In the genomic region with DNA sequence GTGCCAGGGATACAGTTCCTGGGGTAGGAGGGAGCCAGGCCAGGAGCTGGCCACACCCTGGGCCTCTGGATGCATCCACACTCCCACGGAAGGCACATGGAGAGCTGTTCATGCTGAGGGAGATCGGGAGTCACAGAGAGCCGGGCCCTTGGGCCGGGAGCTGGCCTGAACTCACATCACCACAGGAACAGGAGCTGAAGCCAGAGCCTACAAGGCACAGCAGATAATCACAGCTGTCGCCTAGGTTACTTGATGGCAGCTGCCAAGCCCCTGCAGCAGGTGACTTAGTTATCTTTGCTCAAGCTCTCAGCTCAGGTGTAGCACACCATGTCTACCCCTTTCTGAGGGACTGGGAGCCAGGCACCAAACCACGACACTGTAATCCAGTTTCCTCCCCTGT, we compare ENCODE assay signal across 26 mouse cellular contexts. TPM values are rescaled to one million over a fixed set of nuclear protein-coding genes. Genes with fewer than 3 reads are reported as not detected.
"Had no signal": no experiment of that assay in that cellular context is flagged by ENCODE, and none has a peak within 500 bp of the region (broad histone marks: within the 10 kb centered on the region; RNA-seq: fewer than 3 reads in every experiment).

No protein-coding gene starts in this region.

- H3K36me3 ChIP-seq: heart, embryonic 10.5 days; heart, embryonic 12.5 days; intestine, embryonic 15.5 days; limb, embryonic 10.5 days; limb, embryonic 12.5 days; liver, embryonic 13.5 days had no signal

- ATAC-seq: hindbrain, embryonic 16.5 days; inflammation-experienced regulatory T-cells, adult 6 months; intestine, embryonic 15.5 days; intestine, postnatal 0 days had no signal

- H3K9ac ChIP-seq: heart, embryonic 12.5 days; hindbrain, embryonic 14.5 days; intestine, embryonic 15.5 days; limb, embryonic 12.5 days; liver, embryonic 13.5 days had no signal

- H3K27ac ChIP-seq: gastrocnemius, adult 2 months; heart, embryonic 10.5 days; hindbrain, embryonic 14.5 days; intestine, embryonic 15.5 days; layer of hippocampus, adult 2 months; limb, embryonic 10.5 days; limb, embryonic 12.5 days; liver, embryonic 13.5 days had no signal

- H3K4me3 ChIP-seq: gastrocnemius, adult 2 months; heart, embryonic 10.5 days; heart, embryonic 12.5 days; intestine, embryonic 15.5 days; layer of hippocampus, adult 2 months; left cerebral cortex, adult 2 months; limb, embryonic 10.5 days; limb, embryonic 12.5 days; liver, embryonic 13.5 days had no signal

- H3K4me1 ChIP-seq: heart, embryonic 12.5 days; intestine, embryonic 15.5 days; liver, embryonic 13.5 days had no signal

- DNase-seq: gastrocnemius, adult 2 months; gastrocnemius, postnatal 10 days; gastrocnemius, postnatal 25 days; heart, adult 18-20 months; heart, postnatal 10 days; heart, postnatal 4 days; kidney, adult 18-20 months; kidney, adult 8-10 months; kidney, postnatal 10 days; kidney, postnatal 25 days; kidney, postnatal 4 days; liver; liver, embryonic 13.5 days had no signal

- H3K4me2 ChIP-seq: heart, embryonic 12.5 days; hindbrain, embryonic 14.5 days; intestine, embryonic 15.5 days; limb, embryonic 12.5 days; liver, embryonic 11.5 days; liver, embryonic 13.5 days had no signal

- H3K9me3 ChIP-seq: heart, embryonic 10.5 days; heart, embryonic 12.5 days; intestine, embryonic 15.5 days; limb, embryonic 10.5 days; limb, embryonic 12.5 days; liver, embryonic 13.5 days had no signal

RNA-seq across cellular contexts. Expression of gene Cdh22, which starts 23.7 kb away (rescaled TPM):
- total RNA-seq: granulocyte monocyte progenitor cell, adult 5-6 weeks had no signal
- polyA plus RNA-seq: heart, embryonic 12.5 days; inflammation-experienced regulatory T-cells, adult 6 months; liver, embryonic 13.5 days had no signal
